Mouse (Mus musculus): ENCODE results near the gene Gpalpp1. TPM values are rescaled to one million over a fixed set of nuclear protein-coding genes. Genes with fewer than 3 reads are reported as not detected.
A peak's percentile ranks its signal among the peaks of the same experiment; 100 is the strongest.

Gpalpp1 gene
- total RNA-seq (2014; fragmentation: Nextera tagmentation) (20.4 and 22.4 TPM in 2 replicates), total RNA-seq (2017) (31.5 and 35.1 TPM in 2 replicates)

GRCm38 (mm10) chr14:76110396-76111221 lies at the start of gene Gpalpp1, which contains the start of gene Nufip1:
Gpalpp1 (minus strand) TSS chr14:76110760.
Nufip1 (plus strand) TSS chr14:76110891.
- ATAC-seq (replicated peaks; ENCODE audit: poor library complexity, severe bottlenecking): peak; percentile 90

GRCm38 (mm10) chr14:76158192-76158785 lies 47.7 kb upstream of the Gpalpp1 start:
- ATAC-seq (replicated peaks; ENCODE audit: poor library complexity, severe bottlenecking): no peak

DNA sequence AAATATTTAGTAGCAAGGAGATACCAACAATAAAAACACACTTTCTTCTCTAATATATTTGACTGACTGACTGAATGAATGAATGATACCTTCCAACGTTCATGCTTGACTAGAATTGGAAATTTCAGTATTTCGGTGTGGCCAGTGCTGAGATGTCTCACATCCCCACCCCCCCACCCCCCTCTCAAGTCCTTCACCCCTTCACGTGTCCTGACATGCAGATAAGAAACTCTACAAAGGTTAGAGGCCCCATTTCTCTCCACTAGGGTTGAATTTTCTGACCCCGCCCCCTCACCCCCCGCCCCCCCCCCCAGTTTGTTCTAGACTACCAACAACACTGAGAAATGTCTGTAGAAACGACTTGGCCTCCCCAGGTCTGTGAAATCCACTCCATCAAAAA lies 43.3 kb upstream of the Gpalpp1 start:
- ATAC-seq (replicated peaks; ENCODE audit: poor library complexity, severe bottlenecking): no peak

- ATAC-seq (replicated peaks; ENCODE audit: poor library complexity, severe bottlenecking): no peak
Observed at GRCm38 (mm10) chr14:76153003-76153675, 42.6 kb upstream of the Gpalpp1 start.

DNA sequence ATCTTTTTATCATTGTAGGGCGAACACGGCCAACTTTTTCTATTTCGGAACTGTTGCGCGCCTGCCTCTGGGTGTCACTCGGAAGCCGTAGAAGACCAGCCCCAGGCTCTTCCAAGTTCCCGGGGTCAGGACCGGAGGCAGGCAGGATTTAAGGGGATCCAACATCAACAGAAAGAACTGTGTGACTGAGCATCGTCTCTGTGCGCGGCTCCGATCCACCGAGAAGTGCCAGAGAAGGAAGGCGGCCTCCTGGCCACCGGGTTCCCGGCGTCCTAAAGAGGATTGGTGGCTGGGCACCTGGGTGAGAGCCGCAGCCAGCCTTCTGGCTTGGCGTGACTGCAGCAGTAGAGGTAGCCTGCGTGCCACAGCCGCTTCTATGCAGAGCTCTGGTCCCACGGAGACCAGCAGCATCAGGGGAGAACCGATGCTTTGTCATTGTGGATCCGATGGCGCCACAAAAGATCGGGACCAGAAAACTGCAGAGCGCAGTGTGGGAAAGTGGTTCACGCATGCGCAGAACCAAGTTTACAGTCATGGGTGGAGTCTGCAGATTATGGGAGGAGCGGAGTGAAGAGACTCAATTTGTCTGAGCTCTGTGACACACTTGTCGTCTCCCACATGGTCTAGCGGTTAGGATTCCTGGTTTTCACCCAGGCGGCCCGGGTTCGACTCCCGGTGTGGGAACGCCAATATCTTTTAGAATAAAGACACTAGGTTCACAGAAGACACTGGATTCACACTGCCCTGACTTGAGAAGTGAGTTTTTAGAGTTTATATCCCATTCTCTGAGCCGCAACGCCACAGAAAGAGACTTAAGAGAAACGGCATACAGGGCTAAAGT lies 41.8 kb upstream of the Gpalpp1 start:
- peak; percentile 83 for ATAC-seq (replicated peaks; ENCODE audit: poor library complexity, severe bottlenecking)

- no peak for ATAC-seq (replicated peaks; ENCODE audit: poor library complexity, severe bottlenecking)
Observed at GRCm38 (mm10) chr14:76151820-76152161, 41.2 kb upstream of the Gpalpp1 start.

DNA sequence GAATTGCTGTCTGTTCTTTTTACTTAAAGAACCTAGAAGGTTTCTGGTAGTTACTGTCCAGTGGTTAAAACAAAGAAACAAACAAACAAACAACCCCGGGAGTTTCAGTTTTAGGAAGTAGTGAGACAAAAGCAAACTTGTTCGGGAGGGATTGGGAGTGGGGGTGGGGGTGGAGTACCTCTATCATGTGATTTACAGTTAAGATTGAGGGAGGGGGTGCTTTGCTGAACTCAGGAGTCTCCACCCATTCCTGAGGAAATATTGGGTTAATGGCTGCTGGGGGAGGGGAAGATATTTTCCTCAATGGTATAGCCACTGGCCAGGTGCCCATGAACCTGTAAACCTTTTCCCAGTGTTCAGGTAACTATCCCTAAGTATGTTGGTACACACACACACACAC lies 40.5 kb upstream of the Gpalpp1 start:
- ATAC-seq (replicated peaks; ENCODE audit: poor library complexity, severe bottlenecking): no peak

GRCm38 (mm10) chr14:76150499-76150898 lies 39.9 kb upstream of the Gpalpp1 start:
- ATAC-seq (replicated peaks; ENCODE audit: poor library complexity, severe bottlenecking): no peak

DNA sequence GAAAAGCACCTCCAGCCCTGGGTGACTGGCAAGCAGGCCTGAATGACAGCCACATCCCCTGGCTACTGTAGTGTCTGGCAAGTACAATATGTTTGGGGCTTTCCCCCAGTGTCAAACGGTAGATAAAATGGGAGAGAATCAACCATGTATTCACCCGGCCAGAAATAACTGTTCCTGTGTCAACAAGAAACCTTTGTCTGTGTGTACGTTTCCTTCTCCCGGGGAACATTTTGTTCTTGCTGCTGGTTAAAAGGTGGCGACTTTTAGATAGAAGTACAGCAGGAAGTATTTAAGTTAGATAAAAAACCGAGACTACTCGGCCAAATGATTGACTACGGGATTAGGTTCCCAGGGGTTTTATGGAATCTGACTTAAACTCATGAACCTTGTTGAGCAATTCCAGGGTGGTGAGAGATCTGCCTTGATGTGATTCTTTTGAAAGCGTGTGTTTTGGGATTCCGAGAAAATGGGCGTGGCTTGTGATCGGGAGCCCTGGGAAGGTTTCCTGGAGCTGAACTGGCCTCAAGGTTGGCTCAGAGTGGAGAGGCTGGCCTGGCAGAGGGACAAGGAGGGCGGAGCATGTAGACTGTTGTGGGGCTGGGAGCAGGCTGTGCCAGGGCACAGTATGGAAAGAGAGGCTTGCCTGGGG lies 39.1 kb upstream of the Gpalpp1 start:
- ATAC-seq (replicated peaks; ENCODE audit: poor library complexity, severe bottlenecking): no peak

DNA sequence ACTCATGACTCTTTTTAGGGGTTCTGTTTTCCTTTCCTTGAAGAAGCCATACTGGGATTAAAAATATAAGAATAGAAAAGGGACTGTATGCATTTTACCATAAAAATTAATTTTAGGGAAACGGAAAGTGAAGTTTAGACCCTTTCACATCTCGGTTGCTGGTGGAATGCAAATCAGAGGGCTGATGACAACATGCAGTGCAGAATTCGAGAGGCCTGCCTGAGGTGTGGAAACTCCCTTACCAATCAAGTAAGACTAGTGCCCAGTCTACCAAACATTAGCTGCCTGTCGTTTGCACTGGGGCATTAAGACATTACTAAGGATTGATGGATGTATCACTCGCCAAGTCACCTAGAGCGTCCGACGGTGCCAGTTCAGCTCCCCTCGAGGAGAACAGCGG lies 37.7 kb upstream of the Gpalpp1 start:
- no peak for ATAC-seq (replicated peaks; ENCODE audit: poor library complexity, severe bottlenecking)

- no peak for ATAC-seq (replicated peaks; ENCODE audit: poor library complexity, severe bottlenecking)
Observed at GRCm38 (mm10) chr14:76147061-76147460, 36.5 kb upstream of the Gpalpp1 start.

GRCm38 (mm10) chr14:76145868-76146267 lies 35.3 kb upstream of the Gpalpp1 start:
- no peak for ATAC-seq (replicated peaks; ENCODE audit: poor library complexity, severe bottlenecking)

DNA sequence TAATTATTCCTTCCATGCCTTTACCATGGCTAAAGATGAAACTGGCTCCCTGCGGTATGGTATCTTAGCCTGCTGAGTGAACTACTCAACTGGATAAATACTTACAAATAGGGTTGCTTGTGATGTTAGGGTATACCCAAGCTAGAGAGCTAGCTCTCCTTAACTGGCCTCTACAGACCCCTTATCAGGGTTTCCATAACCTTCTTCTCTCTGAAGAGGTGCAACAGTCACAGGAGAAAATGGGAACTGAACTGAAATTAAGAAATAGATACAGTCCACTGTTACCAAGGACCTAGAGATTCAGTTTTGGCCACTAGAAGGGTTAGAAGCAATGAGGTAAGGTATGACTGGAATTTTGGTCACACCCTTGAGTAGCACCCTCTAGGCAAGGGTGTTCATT lies 34.7 kb upstream of the Gpalpp1 start:
- ATAC-seq (replicated peaks; ENCODE audit: poor library complexity, severe bottlenecking): no peak

DNA sequence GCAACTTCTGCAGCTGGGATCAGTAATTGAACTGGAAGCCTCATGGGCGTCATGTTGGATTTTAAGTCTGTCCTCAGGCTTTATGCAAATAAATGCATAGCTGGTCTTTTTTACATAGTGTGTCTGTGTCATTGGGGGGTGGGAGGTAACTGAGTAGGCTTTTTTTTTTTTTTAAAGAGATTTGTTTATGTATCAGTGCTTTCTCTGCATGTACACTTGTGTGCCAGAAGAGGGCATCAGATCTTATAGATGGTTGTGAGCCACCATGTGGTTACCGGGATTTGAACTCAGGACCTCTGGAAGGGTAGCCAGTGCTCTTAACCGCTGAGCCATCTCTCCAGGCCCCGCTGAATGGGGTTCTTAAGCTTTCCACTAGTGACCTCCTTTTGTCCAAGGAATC lies 24.4 kb upstream of the Gpalpp1 start:
- ATAC-seq (replicated peaks; ENCODE audit: poor library complexity, severe bottlenecking): no peak

- ATAC-seq (replicated peaks; ENCODE audit: poor library complexity, severe bottlenecking): no peak
Observed at GRCm38 (mm10) chr14:76128174-76128573, 17.6 kb upstream of the Gpalpp1 start.

GRCm38 (mm10) chr14:76127311-76127710 lies 16.8 kb upstream of the Gpalpp1 start:
- ATAC-seq (replicated peaks; ENCODE audit: poor library complexity, severe bottlenecking): no peak

- no peak for ATAC-seq (replicated peaks; ENCODE audit: poor library complexity, severe bottlenecking)
Observed at GRCm38 (mm10) chr14:76122663-76123058, 12.1 kb upstream of the Gpalpp1 start.

DNA sequence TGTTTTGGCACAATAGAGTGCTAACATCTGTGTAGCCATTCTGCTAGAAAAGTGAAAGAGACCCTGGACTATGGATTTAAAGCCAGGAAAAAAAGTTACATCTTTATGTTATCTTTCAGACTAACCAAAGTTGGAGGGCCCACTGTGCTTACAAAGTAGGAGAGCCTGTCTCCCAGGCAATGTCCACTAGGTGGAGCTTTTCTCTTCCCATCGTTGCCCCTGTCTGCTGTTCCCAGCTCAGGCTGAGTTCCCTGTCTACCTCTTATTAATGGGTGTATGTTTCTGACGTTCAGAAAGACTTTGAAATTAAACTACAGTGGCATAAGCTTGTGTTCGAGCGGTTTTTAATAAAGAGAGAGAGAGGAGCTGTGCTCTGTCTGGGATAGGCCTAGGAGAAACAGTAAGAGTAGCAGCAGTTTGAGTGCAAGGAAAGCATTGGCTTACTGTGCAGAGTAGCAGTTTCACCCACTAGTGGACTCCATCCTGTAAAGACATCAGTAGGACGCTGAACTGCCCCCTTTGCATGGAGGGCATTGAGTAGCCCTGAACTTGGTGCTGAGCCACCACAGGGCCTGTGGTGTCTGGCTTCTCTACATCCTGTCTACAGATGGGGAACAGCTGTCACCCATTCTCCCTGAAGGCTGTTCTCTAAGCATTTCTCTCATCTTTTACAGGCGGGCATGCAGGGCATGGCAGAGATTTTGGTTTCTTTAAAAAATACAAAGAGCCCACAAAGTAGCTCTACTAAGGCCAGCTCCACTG lies 11.5 kb upstream of the Gpalpp1 start:
- ATAC-seq (replicated peaks; ENCODE audit: poor library complexity, severe bottlenecking): peak; percentile 71

- no peak for ATAC-seq (replicated peaks; ENCODE audit: poor library complexity, severe bottlenecking)
Observed at GRCm38 (mm10) chr14:76120472-76120871, 9.9 kb upstream of the Gpalpp1 start.

Data from granulocyte monocyte progenitor cell, adult 5-6 weeks (primary cell).